19 mouse cellular contexts compared by ENCODE assay signal in genomic region chrX:141165067-141165466, GRCm38 (mm10).
A peak's percentile ranks its signal among the peaks of the same experiment; 100 is the strongest.
DNase-seq lines count a peak whose midpoint lies in the region; ATAC-seq and TF ChIP-seq lines count a peak whose summit lies in the region.
"Had no signal": no experiment of that assay in that cellular context is flagged by ENCODE, and none has a peak within 500 bp of the region (broad histone marks: within the 10 kb centered on the region; RNA-seq: fewer than 3 reads in every experiment).

No protein-coding gene starts in this region.

- H3K4me1 ChIP-seq in liver, adult 2 months (ENCODE audit: control insufficient read depth, insufficient read depth, low read length), result no peaks in the 10 kb centered on the region
- no peaks in the 10 kb centered on the region for H3K4me1 ChIP-seq in liver, postnatal 0 days (ENCODE audit: insufficient read depth)
- H3K4me1 ChIP-seq in embryonic facial prominence, embryonic 10.5 days, result no peaks in the 10 kb centered on the region
- H3K4me1 ChIP-seq in lung, adult 2 months (ENCODE audit: control insufficient read depth, insufficient read depth, low read length), result no peaks in the 10 kb centered on the region
- H3K4me1 ChIP-seq: embryonic facial prominence, embryonic 12.5 days; forebrain, embryonic 13.5 days; forebrain, embryonic 15.5 days had no signal

- H3K9ac ChIP-seq in liver, adult 2 months (ENCODE audit: low read depth, low read length), result no peak overlapping the region
- H3K9ac ChIP-seq in liver, postnatal 0 days (replicated peaks), result no peak overlapping the region
- H3K9ac ChIP-seq: embryonic facial prominence, embryonic 12.5 days; forebrain, embryonic 13.5 days; forebrain, embryonic 15.5 days; forebrain, postnatal 0 days had no signal

- H3K4me3 ChIP-seq in liver, adult 2 months (ENCODE audit: insufficient read depth, low read depth, low read length), result no peak overlapping the region
- no peak overlapping the region for H3K4me3 ChIP-seq in liver, postnatal 0 days (ENCODE audit: low read depth, low read length)
- H3K4me3 ChIP-seq in embryonic facial prominence, embryonic 10.5 days, result no peak overlapping the region
- H3K4me3 ChIP-seq in lung, adult 2 months (replicated peaks; ENCODE audit: extremely low read depth, low read depth, low read length), result no peak overlapping the region
- H3K4me3 ChIP-seq: embryonic facial prominence, embryonic 12.5 days; forebrain, embryonic 13.5 days; forebrain, embryonic 15.5 days had no signal

- no peak for TF ChIP-seq POLR2A in liver, adult 2 months (IDR thresholded peaks at IDR 0.05; ENCODE audit: extremely low read depth, insufficient read depth, low read length)
- TF ChIP-seq POLR2A in lung, adult 2 months (IDR thresholded peaks at IDR 0.05; ENCODE audit: borderline replicate concordance, extremely low read depth, low read depth, low read length), result no peak

- no peak for TF ChIP-seq CTCF in liver, adult 2 months (IDR thresholded peaks at IDR 0.05; ENCODE audit: low read depth, low read length)
- no peak for TF ChIP-seq CTCF in liver, postnatal 0 days (IDR thresholded peaks at IDR 0.05; ENCODE audit: low read depth)
- TF ChIP-seq CTCF in lung, adult 2 months (IDR thresholded peaks at IDR 0.05; ENCODE audit: insufficient read depth, low read length), result no peak

- H3K27ac ChIP-seq in liver, adult 2 months (replicated peaks; ENCODE audit: insufficient read depth, low read depth, low read length), result no peak overlapping the region
- no peak overlapping the region for H3K27ac ChIP-seq in liver, postnatal 0 days (ENCODE audit: low read depth)
- H3K27ac ChIP-seq in embryonic facial prominence, embryonic 10.5 days (replicated peaks), result no peak overlapping the region
- H3K27ac ChIP-seq: embryonic facial prominence, embryonic 12.5 days; forebrain, embryonic 13.5 days; forebrain, embryonic 15.5 days had no signal

- TF ChIP-seq EP300 in liver, postnatal 0 days (IDR thresholded peaks at IDR 0.05; ENCODE audit: low read depth), result no peak

- H3K79me2 ChIP-seq in liver, adult 2 months (ENCODE audit: control insufficient read depth, insufficient read depth, low read length), result no peaks in the 10 kb centered on the region

- no peak overlapping the region for H3K4me2 ChIP-seq in liver, postnatal 0 days (ENCODE audit: low read depth, low read length)
- H3K4me2 ChIP-seq: embryonic facial prominence, embryonic 12.5 days; forebrain, embryonic 13.5 days; forebrain, embryonic 15.5 days had no signal

- no peaks in the 10 kb centered on the region for H3K27me3 ChIP-seq in liver, adult 2 months (ENCODE audit: control insufficient read depth, insufficient read depth, low read length)
- H3K27me3 ChIP-seq in liver, postnatal 0 days (ENCODE audit: insufficient read depth, low read length), result no peaks in the 10 kb centered on the region
- H3K27me3 ChIP-seq in embryonic facial prominence, embryonic 10.5 days (replicated peaks; ENCODE audit: low read depth, poor library complexity, severe bottlenecking), result peaks cover 81% of the 10 kb centered on the region

- DNase-seq in liver, adult 2 months (ENCODE audit: extremely low read depth, low read depth, low spot score), result peak; percentile 57
- no peak for DNase-seq in liver, postnatal 0 days
- DNase-seq in embryonic facial prominence, embryonic 10.5 days (ENCODE audit: low spot score), result no peak
- DNase-seq in lung, adult 2 months, result no peak
- DNase-seq: adrenal gland, adult 2 months; adrenal gland, postnatal 10 days; adrenal gland, postnatal 25 days; cerebellum, adult 11 months; cerebellum, adult 18-20 months; cerebellum, adult 8-10 months; cerebellum, adult 9-11 months; cerebellum, postnatal 14 days; cerebellum, postnatal 36 days; embryo, embryonic 11 days; forebrain, postnatal 0 days had no signal

- H3K36me3 ChIP-seq in liver, adult 2 months (ENCODE audit: control insufficient read depth, insufficient read depth, low read length), result peaks cover 2% of the 10 kb centered on the region; the same call in 1 of the 2 replicates
- no peaks in the 10 kb centered on the region for H3K36me3 ChIP-seq in liver, postnatal 0 days (replicated peaks; ENCODE audit: insufficient read depth, low read length)
- H3K36me3 ChIP-seq in embryonic facial prominence, embryonic 10.5 days (replicated peaks), result no peaks in the 10 kb centered on the region
- H3K36me3 ChIP-seq: embryonic facial prominence, embryonic 12.5 days; forebrain, embryonic 15.5 days had no signal

- WGBS in liver, adult 2 months, result 42% methylated on average over 4 of the region's 4 CpGs
- WGBS in liver, postnatal 0 days (ENCODE audit: insufficient replicate concordance), result 74% methylated on average over 4 of the region's 4 CpGs
- 94% methylated on average over 4 of the region's 4 CpGs for WGBS in embryonic facial prominence, embryonic 10.5 days
- 88% methylated on average over 4 of the region's 4 CpGs for WGBS in lung, adult 2 months

- H3K9me3 ChIP-seq in liver, postnatal 0 days (ENCODE audit: low read length), result no peaks in the 10 kb centered on the region
- no peaks in the 10 kb centered on the region for H3K9me3 ChIP-seq in embryonic facial prominence, embryonic 10.5 days
- H3K9me3 ChIP-seq: embryonic facial prominence, embryonic 12.5 days; forebrain, embryonic 13.5 days; forebrain, embryonic 15.5 days had no signal

- ATAC-seq in liver, postnatal 0 days, result no peak
- ATAC-seq in megakaryocyte, adult 5-6 weeks (ENCODE audit: poor library complexity, severe bottlenecking), result peak; percentile 67
- ATAC-seq: forebrain, embryonic 13.5 days; forebrain, embryonic 15.5 days; forebrain, postnatal 0 days had no signal
